Mouse (Mus musculus): ENCODE data around the gene Supt5. TPM values are rescaled to one million over a fixed set of nuclear protein-coding genes. Genes with fewer than 3 reads are reported as not detected.

Gene Supt5
- polyA plus RNA-seq, 1 experiment: 245 TPM

GRCm38 (mm10) chr7:28383606-28384005, 45.1 kb upstream of the Supt5 start:
- Histone ChIP-seq H3K27ac (ENCODE audit: control insufficient read depth, insufficient read depth, low read length) (peak overlapping the region; percentile 98), H3K36me3 (ENCODE audit: control insufficient read depth, insufficient read depth, low read length) (no peaks in the 10 kb centered on the region), H3K27me3 (ENCODE audit: control insufficient read depth, insufficient read depth, low read length) (no peaks in the 10 kb centered on the region), H3K4me1 (replicated peaks; ENCODE audit: control insufficient read depth, insufficient read depth, low read length) (peaks cover 63% of the 10 kb centered on the region), H3K4me3 (ENCODE audit: control insufficient read depth, insufficient read depth, low read length) (no peak overlapping the region)
- TF ChIP-seq CTCF (IDR thresholded peaks at IDR 0.05; ENCODE audit: borderline replicate concordance, control insufficient read depth, extremely low read depth, insufficient read depth, low read length, poor library complexity): no peak
- no peak for TF ChIP-seq POLR2A (IDR thresholded peaks at IDR 0.05; ENCODE audit: control insufficient read depth, extremely low read depth, insufficient read depth, low read length, poor library complexity)
- 50% methylated on average over 4 of the region's 4 CpGs for WGBS
- no peak for DNase-seq

- Histone ChIP-seq H3K4me3 (ENCODE audit: control insufficient read depth, insufficient read depth, low read length) (0 out of 2 replicates have a peak overlapping the region, but pooled peaks have one; percentile 2), H3K4me1 (replicated peaks; ENCODE audit: control insufficient read depth, insufficient read depth, low read length) (peaks cover 63% of the 10 kb centered on the region), H3K27ac (ENCODE audit: control insufficient read depth, insufficient read depth, low read length) (peak overlapping the region; percentile 98), H3K36me3 (ENCODE audit: control insufficient read depth, insufficient read depth, low read length) (peaks cover 3% of the 10 kb centered on the region), H3K27me3 (ENCODE audit: control insufficient read depth, insufficient read depth, low read length) (no peaks in the 10 kb centered on the region)
- TF ChIP-seq POLR2A (IDR thresholded peaks at IDR 0.05; ENCODE audit: control insufficient read depth, extremely low read depth, insufficient read depth, low read length, poor library complexity): peak; percentile 66; the same call in 1 of the 2 replicates
- TF ChIP-seq CTCF (IDR thresholded peaks at IDR 0.05; ENCODE audit: borderline replicate concordance, control insufficient read depth, extremely low read depth, insufficient read depth, low read length, poor library complexity): no peak
- WGBS: under 1% methylated on average over 11 of the region's 11 CpGs
- DNase-seq: peak; percentile 67
Observed at GRCm38 (mm10) chr7:28382981-28383396, 44.4 kb upstream of the Supt5 start.

- Histone ChIP-seq H3K27me3 (ENCODE audit: control insufficient read depth, insufficient read depth, low read length) (no peaks in the 10 kb centered on the region), H3K4me1 (replicated peaks; ENCODE audit: control insufficient read depth, insufficient read depth, low read length) (peaks cover 67% of the 10 kb centered on the region), H3K4me3 (ENCODE audit: control insufficient read depth, insufficient read depth, low read length) (peak overlapping the region; percentile 39), H3K27ac (ENCODE audit: control insufficient read depth, insufficient read depth, low read length) (peak overlapping the region; percentile 98), H3K36me3 (ENCODE audit: control insufficient read depth, insufficient read depth, low read length) (peaks cover 8% of the 10 kb centered on the region)
- WGBS: 0% methylated on average over 10 of the region's 12 CpGs
- TF ChIP-seq POLR2A (IDR thresholded peaks at IDR 0.05; ENCODE audit: control insufficient read depth, extremely low read depth, insufficient read depth, low read length, poor library complexity) (no peak; the same call in 1 of the 2 replicates), CTCF (IDR thresholded peaks at IDR 0.05; ENCODE audit: borderline replicate concordance, control insufficient read depth, extremely low read depth, insufficient read depth, low read length, poor library complexity) (no peak)
- DNase-seq: no peak
Observed at GRCm38 (mm10) chr7:28382347-28382951, 43.9 kb upstream of the Supt5 start.

- peaks cover 71% of the 10 kb centered on the region for H3K4me1 ChIP-seq (replicated peaks; ENCODE audit: control insufficient read depth, insufficient read depth, low read length)
- under 1% methylated on average over 20 of the region's 20 CpGs for WGBS
- peak; percentile 66 for TF ChIP-seq POLR2A (IDR thresholded peaks at IDR 0.05; ENCODE audit: control insufficient read depth, extremely low read depth, insufficient read depth, low read length, poor library complexity)
- TF ChIP-seq CTCF (IDR thresholded peaks at IDR 0.05; ENCODE audit: borderline replicate concordance, control insufficient read depth, extremely low read depth, insufficient read depth, low read length, poor library complexity): no peak
- H3K27me3 ChIP-seq (ENCODE audit: control insufficient read depth, insufficient read depth, low read length): no peaks in the 10 kb centered on the region
- H3K27ac ChIP-seq (ENCODE audit: control insufficient read depth, insufficient read depth, low read length): peak overlapping the region; percentile 98
- H3K4me3 ChIP-seq (ENCODE audit: control insufficient read depth, insufficient read depth, low read length): peak overlapping the region; percentile 42
- H3K36me3 ChIP-seq (ENCODE audit: control insufficient read depth, insufficient read depth, low read length): peaks cover 13% of the 10 kb centered on the region
- peak; percentile 94 for DNase-seq
Observed at GRCm38 (mm10) chr7:28381938-28382337, 43.4 kb upstream of the Supt5 start.

- WGBS: 1% methylated on average over 30 of the region's 30 CpGs
- Histone ChIP-seq H3K27ac (ENCODE audit: control insufficient read depth, insufficient read depth, low read length) (peak overlapping the region; percentile 98), H3K4me3 (ENCODE audit: control insufficient read depth, insufficient read depth, low read length) (peak overlapping the region; percentile 42), H3K27me3 (ENCODE audit: control insufficient read depth, insufficient read depth, low read length) (no peaks in the 10 kb centered on the region), H3K36me3 (ENCODE audit: control insufficient read depth, insufficient read depth, low read length) (peaks cover 13% of the 10 kb centered on the region), H3K4me1 (replicated peaks; ENCODE audit: control insufficient read depth, insufficient read depth, low read length) (peaks cover 72% of the 10 kb centered on the region)
- peak; percentile 85 for DNase-seq
- TF ChIP-seq POLR2A (IDR thresholded peaks at IDR 0.05; ENCODE audit: control insufficient read depth, extremely low read depth, insufficient read depth, low read length, poor library complexity) (0 out of 2 replicates have a peak, but pooled peaks have one; percentile 54), CTCF (IDR thresholded peaks at IDR 0.05; ENCODE audit: borderline replicate concordance, control insufficient read depth, extremely low read depth, insufficient read depth, low read length, poor library complexity) (no peak)
Observed at GRCm38 (mm10) chr7:28381017-28381790, 42.7 kb upstream of the Supt5 start.

- H3K4me1 ChIP-seq (replicated peaks; ENCODE audit: control insufficient read depth, insufficient read depth, low read length): peaks cover 65% of the 10 kb centered on the region
- 28% methylated on average over 17 of the region's 17 CpGs for WGBS
- H3K36me3 ChIP-seq (ENCODE audit: control insufficient read depth, insufficient read depth, low read length): peaks cover 13% of the 10 kb centered on the region
- H3K27me3 ChIP-seq (ENCODE audit: control insufficient read depth, insufficient read depth, low read length): no peaks in the 10 kb centered on the region
- TF ChIP-seq POLR2A (IDR thresholded peaks at IDR 0.05; ENCODE audit: control insufficient read depth, extremely low read depth, insufficient read depth, low read length, poor library complexity) (no peak), CTCF (IDR thresholded peaks at IDR 0.05; ENCODE audit: borderline replicate concordance, control insufficient read depth, extremely low read depth, insufficient read depth, low read length, poor library complexity) (no peak)
- H3K4me3 ChIP-seq (ENCODE audit: control insufficient read depth, insufficient read depth, low read length): peak within 1 kb of the TSS; percentile 72
- peak within 1 kb of the TSS; percentile 98 for H3K27ac ChIP-seq (ENCODE audit: control insufficient read depth, insufficient read depth, low read length)
- no peak for DNase-seq
Observed at GRCm38 (mm10) chr7:28380237-28381016, 41.9 kb upstream of the Supt5 start, which contains the start of gene Zfp36. Gene Zfp36, minus strand, starts transcription at chr7:28380253.

Data from thymus, adult 2 months (tissue).